Mouse (Mus musculus): Measurements from ENCODE around the gene Egfl7. TPM values are rescaled to one million over a fixed set of nuclear protein-coding genes. Genes with fewer than 3 reads are reported as not detected.

Egfl7 gene
- polyA plus RNA-seq, 1 experiment from 2014 or later = 53.0 TPM

DNA sequence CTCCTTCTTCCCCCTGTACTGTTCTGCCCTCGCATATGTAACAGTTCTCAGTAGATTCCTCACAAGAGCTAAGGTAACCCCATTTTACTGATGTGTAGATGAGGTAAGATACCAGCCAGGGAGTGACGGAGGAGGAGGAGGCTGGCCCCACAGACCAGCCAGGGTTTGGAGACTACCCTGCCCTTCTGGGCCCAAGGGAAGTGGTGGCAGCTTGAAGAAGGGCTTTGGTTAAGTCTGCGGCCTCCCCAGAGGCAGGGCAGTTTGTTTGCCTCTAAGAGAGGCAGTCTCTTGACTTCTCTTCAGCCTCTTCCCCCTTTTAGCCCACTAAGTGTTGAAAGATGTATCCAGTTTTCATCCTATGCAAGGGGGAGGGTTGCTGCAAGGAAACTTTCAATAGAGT lies 26.8 kb downstream of the Egfl7 start:
- no peak for DNase-seq

GRCm38 (mm10) chr2:26607056-26607910 lies 27.5 kb downstream of the Egfl7 start:
- peak overlapping the region; percentile 69 for H3K27ac ChIP-seq (ENCODE audit: low read depth)
- DNase-seq = no peak
- H3K9ac ChIP-seq (replicated peaks) = no peak overlapping the region
- H3K36me3 ChIP-seq (replicated peaks; ENCODE audit: insufficient read depth, low read length) = no peaks in the 10 kb centered on the region
- no peak for TF ChIP-seq EP300 (IDR thresholded peaks at IDR 0.05; ENCODE audit: low read depth)
- no peak for TF ChIP-seq CTCF (IDR thresholded peaks at IDR 0.05; ENCODE audit: low read depth)
- no peaks in the 10 kb centered on the region for H3K27me3 ChIP-seq (ENCODE audit: insufficient read depth, low read length)
- peak overlapping the region; percentile 10 for H3K4me2 ChIP-seq (ENCODE audit: low read depth, low read length)
- peaks cover 19% of the 10 kb centered on the region for H3K4me1 ChIP-seq (ENCODE audit: insufficient read depth)
- WGBS (ENCODE audit: insufficient replicate concordance) = 37% methylated on average over 6 of the region's 6 CpGs
- H3K4me3 ChIP-seq (ENCODE audit: low read depth, low read length) = no peak overlapping the region
- ATAC-seq = no peak
- no peaks in the 10 kb centered on the region for H3K9me3 ChIP-seq (ENCODE audit: low read length)

More for the DNA sequence above, 26.8 kb downstream of the Egfl7 start:
- H3K4me2 ChIP-seq (ENCODE audit: low read depth, low read length) = no peak overlapping the region; the same call in 1 of the 2 replicates
- WGBS (ENCODE audit: insufficient replicate concordance) = 55% methylated on average over 3 of the region's 3 CpGs
- H3K27ac ChIP-seq (ENCODE audit: low read depth) = peak overlapping the region; percentile 69
- no peak for ATAC-seq
- H3K9ac ChIP-seq (replicated peaks) = no peak overlapping the region
- no peak overlapping the region for H3K4me3 ChIP-seq (ENCODE audit: low read depth, low read length)
- no peaks in the 10 kb centered on the region for H3K9me3 ChIP-seq (ENCODE audit: low read length)
- H3K4me1 ChIP-seq (ENCODE audit: insufficient read depth) = peaks cover 19% of the 10 kb centered on the region
- H3K27me3 ChIP-seq (ENCODE audit: insufficient read depth, low read length) = no peaks in the 10 kb centered on the region
- TF ChIP-seq CTCF (IDR thresholded peaks at IDR 0.05; ENCODE audit: low read depth) (no peak), EP300 (IDR thresholded peaks at IDR 0.05; ENCODE audit: low read depth) (no peak)
- H3K36me3 ChIP-seq (replicated peaks; ENCODE audit: insufficient read depth, low read length) = no peaks in the 10 kb centered on the region

DNA sequence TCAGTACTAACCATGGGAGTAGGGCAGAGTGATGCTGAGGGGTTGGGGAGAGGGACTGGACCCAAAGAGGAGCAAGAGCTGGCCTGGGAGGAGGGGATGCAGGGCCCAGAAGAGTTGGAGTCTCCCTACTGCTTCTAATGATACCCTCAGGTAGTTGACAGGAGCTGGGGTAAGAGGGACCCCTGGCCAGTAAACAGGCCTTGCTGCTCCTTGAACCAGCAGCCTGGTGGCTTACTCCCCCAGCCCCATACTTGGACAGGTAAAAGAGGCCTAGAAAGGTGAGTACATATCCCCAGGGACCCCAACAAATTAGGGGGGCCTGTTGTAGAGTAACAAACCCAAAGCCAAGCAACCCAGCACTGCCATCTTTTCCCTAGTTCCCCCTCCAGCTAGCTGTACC lies 29.0 kb downstream of the Egfl7 start:
- Histone ChIP-seq H3K4me2 (ENCODE audit: low read depth, low read length) (no peak overlapping the region), H3K9ac (replicated peaks) (no peak overlapping the region), H3K4me3 (ENCODE audit: low read depth, low read length) (no peak overlapping the region), H3K4me1 (ENCODE audit: insufficient read depth) (peaks cover 17% of the 10 kb centered on the region), H3K27ac (ENCODE audit: low read depth) (no peak overlapping the region), H3K36me3 (replicated peaks; ENCODE audit: insufficient read depth, low read length) (no peaks in the 10 kb centered on the region), H3K9me3 (ENCODE audit: low read length) (no peaks in the 10 kb centered on the region), H3K27me3 (ENCODE audit: insufficient read depth, low read length) (no peaks in the 10 kb centered on the region)
- ATAC-seq (no peak), DNase-seq (no peak)
- no peak for TF ChIP-seq EP300 (IDR thresholded peaks at IDR 0.05; ENCODE audit: low read depth)
- TF ChIP-seq CTCF (IDR thresholded peaks at IDR 0.05; ENCODE audit: low read depth) = no peak

DNA sequence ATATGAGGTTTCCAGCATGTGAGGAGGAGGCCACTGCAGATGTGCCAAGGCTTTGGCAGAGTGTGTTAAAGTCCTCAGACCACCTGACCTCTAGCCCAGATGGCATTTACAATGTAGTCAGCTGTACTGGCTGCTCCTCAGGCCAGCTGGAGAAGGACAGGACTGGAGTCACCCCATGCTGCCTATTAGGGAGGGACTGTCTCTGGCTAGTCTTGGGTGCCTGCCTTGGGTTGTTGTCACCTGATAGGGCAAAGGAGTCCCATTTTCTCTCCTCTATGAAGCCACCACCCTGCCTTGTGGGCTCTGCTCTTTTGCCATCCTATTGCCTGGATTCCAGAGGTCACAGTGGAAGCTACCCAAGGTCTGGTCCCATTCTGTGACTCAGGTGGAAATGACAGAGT lies 29.4 kb downstream of the Egfl7 start:
- TF ChIP-seq CTCF (IDR thresholded peaks at IDR 0.05; ENCODE audit: low read depth) = no peak
- TF ChIP-seq EP300 (IDR thresholded peaks at IDR 0.05; ENCODE audit: low read depth) = no peak
- H3K4me1 ChIP-seq (ENCODE audit: insufficient read depth) = peaks cover 16% of the 10 kb centered on the region

DNA sequence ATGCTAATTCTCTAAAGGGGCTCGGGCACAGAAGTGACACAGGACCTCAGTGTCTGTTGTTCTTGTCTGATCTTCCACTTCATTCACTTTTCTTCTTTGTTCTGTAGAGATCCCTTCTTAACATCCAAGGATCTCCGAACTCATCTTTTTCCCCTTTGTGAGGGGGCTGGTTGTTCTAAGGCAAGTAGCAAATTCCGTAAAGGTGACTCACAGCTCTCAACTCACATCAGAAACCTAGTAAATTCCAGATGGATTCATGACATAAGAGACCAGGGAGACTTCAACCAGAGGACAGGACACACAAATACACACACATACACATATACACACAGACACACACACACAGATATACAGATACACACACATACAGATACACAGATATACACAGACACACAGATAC lies 30.7 kb downstream of the Egfl7 start:
- Histone ChIP-seq H3K4me3 (ENCODE audit: low read depth, low read length) (no peak overlapping the region), H3K4me2 (ENCODE audit: low read depth, low read length) (no peak overlapping the region), H3K4me1 (ENCODE audit: insufficient read depth) (peaks cover 12% of the 10 kb centered on the region), H3K36me3 (replicated peaks; ENCODE audit: insufficient read depth, low read length) (no peaks in the 10 kb centered on the region), H3K27me3 (ENCODE audit: insufficient read depth, low read length) (no peaks in the 10 kb centered on the region), H3K9ac (replicated peaks) (no peak overlapping the region), H3K9me3 (ENCODE audit: low read length) (no peaks in the 10 kb centered on the region), H3K27ac (ENCODE audit: low read depth) (no peak overlapping the region)
- ATAC-seq (no peak), DNase-seq (no peak)
- 80% methylated on average over 3 of the region's 3 CpGs for WGBS (ENCODE audit: insufficient replicate concordance)
- TF ChIP-seq EP300 (IDR thresholded peaks at IDR 0.05; ENCODE audit: low read depth) = no peak
- no peak for TF ChIP-seq CTCF (IDR thresholded peaks at IDR 0.05; ENCODE audit: low read depth)

More for the DNA sequence above, 29.4 kb downstream of the Egfl7 start:
- Histone ChIP-seq H3K4me2 (ENCODE audit: low read depth, low read length) (no peak overlapping the region), H3K27ac (ENCODE audit: low read depth) (no peak overlapping the region), H3K36me3 (replicated peaks; ENCODE audit: insufficient read depth, low read length) (no peaks in the 10 kb centered on the region), H3K27me3 (ENCODE audit: insufficient read depth, low read length) (no peaks in the 10 kb centered on the region), H3K9me3 (ENCODE audit: low read length) (no peaks in the 10 kb centered on the region), H3K4me3 (ENCODE audit: low read depth, low read length) (no peak overlapping the region), H3K9ac (replicated peaks) (no peak overlapping the region)
- ATAC-seq (no peak), DNase-seq (no peak)

DNA sequence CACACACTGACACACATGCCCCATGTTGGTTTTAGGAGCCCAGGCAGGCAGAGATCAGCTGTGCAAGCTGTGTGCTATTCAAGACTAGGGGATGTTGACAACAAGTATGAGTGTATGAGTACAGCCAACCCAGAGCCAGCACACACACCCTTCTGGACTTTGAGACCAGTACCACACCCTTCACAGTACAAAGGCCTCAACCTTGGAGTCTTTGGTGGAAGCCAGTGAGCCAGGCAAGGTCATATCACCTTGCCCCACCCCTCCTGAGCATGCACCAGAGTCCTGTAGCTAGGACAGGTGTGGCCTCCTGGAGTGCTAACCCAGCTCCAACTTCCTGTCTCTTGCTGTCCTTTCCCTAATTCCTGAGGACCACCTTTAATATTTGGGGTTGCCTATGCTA lies 31.2 kb downstream of the Egfl7 start:
- Histone ChIP-seq H3K27ac (ENCODE audit: low read depth) (no peak overlapping the region), H3K4me3 (ENCODE audit: low read depth, low read length) (no peak overlapping the region), H3K4me2 (ENCODE audit: low read depth, low read length) (no peak overlapping the region), H3K36me3 (replicated peaks; ENCODE audit: insufficient read depth, low read length) (no peaks in the 10 kb centered on the region), H3K9me3 (ENCODE audit: low read length) (no peaks in the 10 kb centered on the region), H3K4me1 (ENCODE audit: insufficient read depth) (peaks cover 9% of the 10 kb centered on the region), H3K27me3 (ENCODE audit: insufficient read depth, low read length) (no peaks in the 10 kb centered on the region), H3K9ac (replicated peaks) (no peak overlapping the region)
- TF ChIP-seq EP300 (IDR thresholded peaks at IDR 0.05; ENCODE audit: low read depth) (no peak), CTCF (IDR thresholded peaks at IDR 0.05; ENCODE audit: low read depth) (no peak)
- peak; percentile 89 for ATAC-seq
- DNase-seq = no peak
